Mouse (Mus musculus) hindlimb bud, embryonic 11.5 days (tissue): ENCODE measurements around the gene Crebrf.

Experiments
- DNase-seq: peaks from one replicate; pipeline ENCODE4 v3.0.0-alpha.2; 2012; ENCODE audit warnings: low read depth, low spot score; ENCODE audit errors: extremely low spot score

Crebrf gene

GRCm38 (mm10) chr17:26705463-26706359 lies 9.7 kb upstream of the Crebrf start:
- DNase-seq = no peak

- DNase-seq = no peak
Observed at GRCm38 (mm10) chr17:26707066-26707465, 8.4 kb upstream of the Crebrf start.

- no peak for DNase-seq
Observed at GRCm38 (mm10) chr17:26708499-26708898, 7.0 kb upstream of the Crebrf start.

GRCm38 (mm10) chr17:26708993-26709590 lies 6.4 kb upstream of the Crebrf start:
- DNase-seq = no peak

- no peak for DNase-seq
Observed at GRCm38 (mm10) chr17:26710049-26710448, 5.4 kb upstream of the Crebrf start.

GRCm38 (mm10) chr17:26715916-26716717 lies 667 bp downstream of the Crebrf start:
- DNase-seq = peak; percentile 80

GRCm38 (mm10) chr17:26717868-26718267 lies 2.4 kb downstream of the Crebrf start:
- no peak for DNase-seq

- DNase-seq = no peak
Observed at GRCm38 (mm10) chr17:26719405-26719804, 4.0 kb downstream of the Crebrf start.

GRCm38 (mm10) chr17:26721802-26722201 lies 6.4 kb downstream of the Crebrf start:
- no peak for DNase-seq

- no peak for DNase-seq
Observed at GRCm38 (mm10) chr17:26724790-26725189, 9.3 kb downstream of the Crebrf start.

- no peak for DNase-seq
Observed at GRCm38 (mm10) chr17:26726674-26727073, 11.2 kb downstream of the Crebrf start.

GRCm38 (mm10) chr17:26727110-26727755 lies 11.8 kb downstream of the Crebrf start:
- DNase-seq = no peak

GRCm38 (mm10) chr17:26742581-26742980 lies 27.1 kb downstream of the Crebrf start:
- no peak for DNase-seq

GRCm38 (mm10) chr17:26743294-26743693 lies 27.8 kb downstream of the Crebrf start:
- no peak for DNase-seq

GRCm38 (mm10) chr17:26749975-26750374 lies 34.5 kb downstream of the Crebrf start:
- no peak for DNase-seq

- DNase-seq = no peak
Observed at GRCm38 (mm10) chr17:26752297-26752696, 36.8 kb downstream of the Crebrf start.

GRCm38 (mm10) chr17:26753476-26753875 lies 38.0 kb downstream of the Crebrf start:
- DNase-seq = no peak

- DNase-seq = no peak
Observed at GRCm38 (mm10) chr17:26767100-26767753, 51.8 kb downstream of the Crebrf start.

GRCm38 (mm10) chr17:26767754-26768124 lies 52.3 kb downstream of the Crebrf start:
- no peak for DNase-seq

GRCm38 (mm10) chr17:26776211-26776610 lies 60.8 kb downstream of the Crebrf start:
- no peak for DNase-seq

GRCm38 (mm10) chr17:26778001-26778400 lies 62.6 kb downstream of the Crebrf start:
- DNase-seq = no peak
